Mouse (Mus musculus) ovary, adult 18-20 months (tissue): ENCODE measurements around the gene Fpr2.
"Not testable (repeated sequence)": the region's sequence is repeated elsewhere in the genome, so short reads cannot be mapped to it uniquely, and the experiment has no call there.

ENCODE experiments used
- DNase-seq: peaks from one replicate; pipeline ENCODE4 v3.0.0; 2022; ENCODE audit warnings: low spot score, mixed read lengths

The Fpr2 gene

DNA sequence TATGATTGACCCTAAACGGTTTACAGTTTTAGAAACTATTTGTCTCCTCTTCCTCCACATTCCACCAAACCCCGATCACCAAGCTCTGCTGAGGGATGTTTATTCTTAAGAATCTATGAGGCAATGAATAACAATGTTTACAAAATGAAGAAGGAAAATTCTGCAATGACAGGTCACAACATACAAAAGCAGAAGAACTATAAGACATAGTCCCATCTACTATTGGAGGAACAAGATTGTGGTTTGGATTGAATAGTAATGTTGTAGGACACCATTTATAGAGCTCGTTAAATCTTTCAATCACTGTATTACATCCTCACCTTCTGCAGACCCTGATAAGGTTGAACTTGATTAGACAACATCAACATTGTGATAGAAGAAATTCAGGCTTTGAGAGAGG, 5.0 kb upstream of the Fpr2 start:
- no peak for DNase-seq

DNA sequence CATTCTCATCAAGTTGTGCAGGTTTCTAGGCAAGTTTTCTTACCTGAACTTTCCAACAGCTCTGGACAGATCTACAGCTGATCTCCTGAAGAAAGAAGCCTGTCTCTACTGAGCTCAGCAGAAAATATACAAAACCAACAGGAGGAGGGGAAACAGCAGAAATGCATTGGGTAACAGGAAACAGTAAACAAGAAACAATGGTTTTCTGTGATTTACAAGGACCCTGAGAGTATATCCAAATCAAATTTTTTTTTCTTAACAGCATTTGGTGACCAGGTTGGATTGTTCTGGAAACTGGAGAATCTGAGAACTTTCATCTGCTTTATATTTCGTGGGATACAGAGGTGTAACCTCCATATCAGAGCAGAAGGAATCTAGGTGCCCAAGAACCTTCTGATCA, 3.8 kb upstream of the Fpr2 start, which contains the start of gene Fpr1:
TSS of gene Fpr1 (minus strand) at position 101 of the 400 bp plus-strand sequence.
- no peak for DNase-seq

DNA sequence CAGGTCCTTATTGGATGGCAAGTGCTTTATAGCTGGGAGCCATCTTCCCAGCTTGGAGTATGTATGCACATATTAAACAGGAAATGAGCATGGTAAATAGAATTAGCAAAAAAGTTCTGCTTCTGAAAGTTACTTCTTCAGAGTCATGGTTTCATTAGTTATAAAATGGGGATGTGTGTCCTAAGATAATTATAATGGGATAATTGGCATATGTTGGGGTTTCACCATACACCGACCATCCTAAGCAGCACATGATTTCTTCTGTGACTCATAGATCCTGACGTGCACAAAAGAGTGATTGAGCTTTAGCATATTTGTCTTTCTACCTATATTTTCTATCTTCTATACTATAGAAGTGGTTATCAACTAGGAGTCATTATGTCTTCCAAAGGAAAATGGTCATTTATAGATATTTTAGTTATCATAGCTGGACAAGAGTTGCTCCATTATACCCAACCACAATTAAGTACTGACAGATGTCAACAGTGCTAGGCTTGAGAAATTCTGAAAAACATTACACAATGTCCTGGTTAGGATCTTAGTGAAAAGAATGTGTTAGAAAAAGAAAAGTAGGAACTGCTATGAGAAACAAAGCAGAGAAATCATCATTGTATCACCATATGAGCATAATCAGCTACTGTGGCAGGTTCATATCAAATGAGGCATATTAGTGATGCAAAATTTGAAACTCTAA, 2.3 kb downstream of the Fpr2 start:
- no peak for DNase-seq

DNA sequence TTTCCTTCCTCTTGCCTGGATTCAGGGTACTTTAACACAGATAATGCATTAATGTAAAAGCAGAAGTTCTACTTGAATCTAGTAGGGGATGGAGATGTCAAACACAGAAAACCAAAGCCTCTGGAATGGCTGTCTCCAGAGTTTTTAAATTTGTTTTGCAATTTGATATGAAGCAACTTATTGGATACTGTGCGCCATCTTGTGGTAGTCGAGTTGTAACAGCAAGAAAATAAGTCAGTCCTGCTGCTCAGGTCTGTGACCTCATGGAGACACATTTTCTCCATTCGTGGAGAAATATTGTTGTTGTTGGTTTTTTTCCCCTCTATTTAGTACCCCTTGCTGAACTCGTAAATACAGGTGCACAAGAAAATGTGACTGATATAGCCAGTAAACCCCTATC, 8.4 kb downstream of the Fpr2 start:
- DNase-seq = no peak

DNA sequence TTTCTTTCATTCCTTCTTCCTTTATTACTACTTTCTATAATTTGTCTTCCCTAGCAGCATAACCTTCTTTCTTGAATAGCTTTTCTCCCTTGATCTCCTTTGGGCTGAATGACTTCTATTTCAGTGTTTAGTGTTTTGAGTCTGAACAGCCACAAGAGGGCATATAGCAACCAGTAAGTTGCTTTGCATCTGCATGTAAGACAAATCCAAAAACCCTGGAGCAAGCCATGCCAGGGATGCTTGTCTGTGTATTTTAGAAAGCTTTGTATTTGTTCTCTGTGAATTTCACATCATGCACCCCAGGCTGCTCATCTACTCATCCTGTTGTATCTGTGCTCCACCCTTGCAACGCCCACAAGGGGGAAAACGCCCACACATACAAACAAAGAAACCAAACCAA, 11.6 kb downstream of the Fpr2 start:
- DNase-seq = no peak

DNA sequence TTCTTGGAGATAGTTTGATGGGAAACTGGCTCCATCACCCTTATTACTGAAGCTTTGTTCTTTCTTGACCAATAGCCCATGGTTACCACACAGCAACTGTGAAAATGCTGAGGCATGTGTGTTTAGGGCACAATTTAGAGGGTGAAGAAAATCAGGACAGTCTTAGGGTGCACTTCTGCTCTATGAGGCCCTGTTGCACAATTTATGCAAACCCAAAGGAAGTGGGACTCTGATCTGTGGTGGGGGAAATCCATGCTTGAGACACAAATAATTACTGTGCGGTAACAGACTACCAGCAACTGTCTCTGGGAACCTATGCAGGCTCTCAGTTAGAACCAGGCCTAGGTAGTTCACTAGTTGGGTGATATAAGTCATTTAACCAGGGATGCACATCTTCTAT, 13.1 kb downstream of the Fpr2 start:
- DNase-seq = no peak

DNA sequence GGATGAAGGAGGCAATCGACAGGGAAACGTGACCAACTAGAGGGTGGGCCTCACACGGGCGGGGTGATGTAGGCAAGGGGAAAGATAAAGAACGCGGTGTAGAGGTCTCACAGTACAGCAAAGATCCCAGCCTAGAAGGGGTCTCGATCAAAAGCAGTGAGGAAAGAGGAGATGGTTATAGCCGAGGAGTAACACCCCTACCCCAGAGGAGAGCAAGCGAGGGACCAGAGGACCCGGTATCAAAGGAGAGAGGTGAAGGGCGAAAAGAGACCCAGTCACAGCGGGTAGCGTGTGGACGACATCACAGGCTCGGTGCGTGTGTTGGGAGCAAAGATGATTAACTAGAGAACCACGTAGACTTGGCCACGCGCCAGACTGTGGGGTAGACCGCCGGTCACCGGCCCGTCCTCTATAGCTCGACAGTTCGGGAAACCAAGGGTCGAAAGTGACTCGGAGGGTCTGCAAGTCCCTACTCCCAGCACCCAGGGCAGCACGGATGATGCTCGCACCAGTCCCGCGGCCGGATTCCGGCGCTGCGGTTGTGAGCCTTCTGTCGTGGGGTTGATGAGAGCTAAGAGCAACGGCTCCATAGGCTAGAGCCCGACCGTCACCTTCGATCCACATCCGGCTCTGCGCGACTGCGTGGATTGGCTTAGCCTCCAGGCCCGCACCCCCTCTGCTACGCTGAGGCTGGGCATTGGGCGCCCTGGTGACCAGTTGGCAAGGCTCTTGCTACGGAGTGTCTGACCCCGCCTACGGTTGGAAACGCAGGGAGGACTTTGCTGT, 22.2 kb downstream of the Fpr2 start:
- DNase-seq = peak; percentile 87

DNA sequence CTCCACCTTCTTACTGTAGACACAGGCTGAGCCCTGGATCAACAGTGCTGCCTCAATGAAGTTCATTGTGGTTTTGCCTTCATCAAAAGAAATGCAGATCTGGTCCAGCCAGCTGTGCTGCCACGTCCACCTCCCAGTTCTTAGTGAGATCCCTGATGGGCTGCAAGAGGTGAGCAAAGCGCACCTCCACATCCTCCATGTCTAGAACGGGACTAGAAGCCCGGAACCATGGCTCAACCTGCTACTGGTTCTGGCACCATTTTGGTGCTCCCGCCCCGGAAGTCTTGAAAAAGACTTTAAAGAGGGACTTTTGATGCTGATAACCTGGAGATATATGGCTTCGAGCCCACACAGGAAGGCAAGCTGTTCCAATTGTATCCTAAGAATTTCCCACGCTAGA, 25.0 kb downstream of the Fpr2 start:
- not testable (repeated sequence) for DNase-seq

DNA sequence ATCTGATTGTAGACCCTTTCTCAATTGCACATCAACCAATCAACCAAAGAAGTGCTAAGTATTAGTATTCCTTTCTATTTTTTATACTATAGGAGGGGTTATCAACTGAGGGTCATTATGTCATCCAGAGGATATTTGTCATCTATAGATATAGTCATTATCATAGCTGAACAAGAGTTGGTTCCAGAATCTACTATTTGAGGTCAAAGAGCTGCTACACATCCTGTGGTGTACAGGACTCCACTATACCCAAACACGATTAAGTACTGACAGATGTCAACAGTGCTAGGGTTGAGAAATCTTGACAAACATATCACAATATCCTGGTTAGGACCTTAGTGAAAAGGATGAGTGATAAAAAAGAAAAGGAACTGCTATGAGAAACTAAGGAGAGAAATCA, 29.8 kb downstream of the Fpr2 start:
- no peak for DNase-seq

DNA sequence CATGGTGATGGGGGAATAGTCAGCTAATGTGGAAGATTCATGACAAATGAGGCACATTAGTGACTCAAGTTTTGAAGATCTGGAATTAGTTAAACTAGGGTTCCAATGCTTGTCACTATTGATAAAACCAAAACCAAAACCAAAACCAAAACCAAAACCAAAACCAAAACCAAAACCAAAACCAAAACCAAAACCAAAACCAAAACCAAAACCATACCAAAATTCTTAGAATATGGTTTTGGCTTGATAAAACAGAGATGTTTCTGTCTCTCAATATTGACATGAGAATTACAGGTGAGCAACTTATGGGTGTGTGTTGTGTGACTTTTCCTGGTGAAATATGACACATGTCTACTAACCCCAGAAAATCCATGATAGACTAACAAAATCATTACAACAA, 30.2 kb downstream of the Fpr2 start:
- no peak for DNase-seq
